Mouse (Mus musculus): Measurements from ENCODE around the gene Leap2.

Leap2 gene

DNA sequence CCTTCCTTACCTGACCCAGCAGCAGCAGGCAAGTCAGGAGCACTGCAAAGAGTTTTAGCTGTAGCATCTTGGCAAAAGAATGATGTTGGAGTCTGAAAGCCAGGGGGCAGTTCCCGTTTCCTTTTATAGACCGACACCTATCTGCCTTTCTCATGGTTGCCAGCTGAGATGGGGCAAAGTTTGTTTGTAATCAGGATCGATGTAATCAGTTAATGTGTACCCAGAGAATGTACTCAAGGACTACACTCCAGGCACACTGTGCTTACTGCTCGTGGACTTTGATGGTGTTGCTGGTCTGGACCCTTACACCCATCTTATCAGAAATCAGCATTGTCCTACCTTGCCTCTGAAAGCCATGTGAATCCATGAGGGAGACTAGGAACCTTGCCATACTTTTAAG is at the start of gene Leap2:
Gene Leap2 (minus strand): TSS at position 135 of the 400 bp plus-strand sequence.
- no peak for DNase-seq

DNA sequence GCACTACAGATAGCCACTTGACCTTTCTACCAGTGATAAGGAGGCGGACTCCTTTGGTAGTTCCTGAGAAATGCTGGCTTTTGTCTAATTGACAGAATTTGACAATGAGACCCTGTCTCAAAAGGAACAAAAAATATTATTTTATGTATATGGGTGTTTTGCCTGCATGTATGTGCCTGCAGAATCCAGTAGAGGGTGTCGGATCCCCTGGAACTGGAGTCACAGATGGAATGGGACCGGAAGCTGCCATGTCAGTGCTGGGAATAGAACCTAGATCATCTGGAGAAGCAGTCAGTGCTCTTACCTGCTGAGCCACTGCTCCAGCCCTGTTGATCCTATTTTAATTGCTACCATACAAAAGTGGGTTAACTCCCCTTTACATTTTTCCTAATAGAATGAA is 49.7 kb upstream of the Leap2 start:
- DNase-seq: no peak

DNA sequence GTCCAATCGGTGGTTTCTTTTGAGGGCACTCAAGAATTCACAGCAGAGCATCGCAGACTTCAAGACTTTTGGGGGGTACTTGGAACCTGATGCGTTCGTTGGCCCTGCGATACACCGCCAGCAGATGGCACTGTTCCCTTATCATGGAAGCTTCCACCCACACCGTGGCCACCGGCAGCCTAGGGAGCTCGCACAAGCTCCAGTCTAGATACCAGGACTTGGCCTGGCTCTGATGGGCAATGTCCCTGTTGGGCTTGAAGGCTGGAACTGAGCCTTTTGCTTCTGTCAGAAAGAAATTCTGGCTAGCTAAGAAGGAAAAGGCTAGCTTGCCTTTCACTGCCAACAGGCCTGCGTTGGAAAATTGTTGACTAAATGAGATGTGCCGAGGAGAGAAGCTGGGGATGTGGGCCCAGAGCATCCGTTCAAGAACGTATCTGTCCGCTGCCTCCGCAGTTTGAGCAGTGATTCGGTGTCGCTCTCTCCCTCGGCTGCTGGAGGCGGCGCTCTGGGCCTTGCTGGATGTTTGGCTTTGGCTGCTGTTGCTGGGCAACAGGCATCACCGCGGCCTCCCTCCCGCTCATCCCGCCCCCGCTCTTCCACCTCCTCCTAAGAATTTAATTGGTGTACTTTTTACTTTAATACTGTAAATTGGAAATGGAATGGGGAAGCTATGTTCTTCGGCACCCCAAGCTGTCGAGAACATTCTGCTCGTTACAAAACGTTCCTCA is 47.2 kb upstream of the Leap2 start, which contains the start of gene Gm9837:
Gene Gm9837 (minus strand): TSS at position 512 of the 728 bp plus-strand sequence.
- peak; percentile 97 for DNase-seq

DNA sequence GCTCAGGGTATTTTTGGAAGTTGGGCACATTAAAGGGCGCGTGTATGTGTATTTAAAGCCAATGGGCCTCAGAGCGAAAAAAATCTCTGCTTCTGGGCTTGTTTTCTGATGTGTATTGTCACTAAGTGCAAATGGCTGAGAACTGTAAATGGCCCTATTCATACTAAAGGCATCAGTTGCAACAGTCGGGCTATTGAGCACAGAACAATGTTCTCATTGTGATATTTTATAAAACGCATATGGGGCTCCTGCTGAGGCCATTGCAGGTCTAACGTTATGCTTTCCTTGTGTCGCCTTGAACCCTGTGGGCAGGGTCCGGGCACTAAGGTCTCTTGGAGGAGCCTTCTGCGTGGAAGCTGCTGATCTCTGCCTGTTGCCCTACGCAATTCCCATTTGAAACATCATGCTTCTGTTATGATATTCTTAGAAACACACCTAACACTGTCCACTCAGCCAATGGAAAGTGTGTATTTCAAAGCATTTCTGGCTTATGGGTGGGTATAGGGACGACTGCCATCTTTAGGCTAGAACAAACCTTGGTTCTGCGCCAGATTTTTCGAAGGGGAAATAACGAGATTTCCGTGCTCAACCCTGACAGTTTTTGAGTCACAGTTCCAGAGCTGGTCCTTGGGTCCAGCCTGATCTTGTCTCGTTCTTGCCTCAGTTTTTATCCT is 46.5 kb upstream of the Leap2 start:
- DNase-seq: peak; percentile 62

DNA sequence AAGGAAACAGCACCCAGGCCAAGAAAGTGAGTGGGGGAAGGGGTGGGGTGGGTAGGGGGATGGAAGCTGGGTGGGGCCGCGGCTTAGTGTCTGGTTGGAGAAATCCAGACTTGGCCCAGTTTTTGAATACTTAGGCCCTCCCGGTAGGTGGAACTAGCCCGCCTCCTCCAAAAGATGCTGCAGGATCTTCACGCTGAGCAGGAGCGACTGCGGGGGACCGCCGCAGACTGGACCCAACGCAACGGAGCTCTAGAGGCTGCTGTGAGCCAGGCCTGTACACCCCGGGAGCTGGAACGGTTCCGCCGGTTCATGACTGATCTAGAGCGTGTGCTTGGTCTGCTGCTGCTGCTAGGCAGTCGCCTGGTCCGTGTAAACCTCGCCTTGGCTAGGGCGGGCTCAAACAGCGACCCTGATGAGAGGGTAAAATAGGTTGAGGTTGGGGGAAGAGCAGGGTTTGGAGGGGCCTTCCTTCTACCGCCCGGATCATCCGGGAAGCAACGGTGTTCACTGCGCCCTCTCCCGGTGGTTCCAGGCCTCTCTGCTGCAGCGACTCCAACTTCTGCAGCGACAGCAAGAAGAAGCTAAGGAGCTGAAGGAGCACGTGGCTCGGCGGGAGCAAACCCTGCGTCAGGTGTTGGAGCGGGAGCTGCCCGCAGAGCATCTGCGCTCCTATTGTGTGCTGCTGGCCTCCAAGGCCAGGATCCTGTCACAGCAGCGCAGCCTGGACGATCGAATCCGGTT is 43.4 kb upstream of the Leap2 start:
- DNase-seq: peak; percentile 91

DNA sequence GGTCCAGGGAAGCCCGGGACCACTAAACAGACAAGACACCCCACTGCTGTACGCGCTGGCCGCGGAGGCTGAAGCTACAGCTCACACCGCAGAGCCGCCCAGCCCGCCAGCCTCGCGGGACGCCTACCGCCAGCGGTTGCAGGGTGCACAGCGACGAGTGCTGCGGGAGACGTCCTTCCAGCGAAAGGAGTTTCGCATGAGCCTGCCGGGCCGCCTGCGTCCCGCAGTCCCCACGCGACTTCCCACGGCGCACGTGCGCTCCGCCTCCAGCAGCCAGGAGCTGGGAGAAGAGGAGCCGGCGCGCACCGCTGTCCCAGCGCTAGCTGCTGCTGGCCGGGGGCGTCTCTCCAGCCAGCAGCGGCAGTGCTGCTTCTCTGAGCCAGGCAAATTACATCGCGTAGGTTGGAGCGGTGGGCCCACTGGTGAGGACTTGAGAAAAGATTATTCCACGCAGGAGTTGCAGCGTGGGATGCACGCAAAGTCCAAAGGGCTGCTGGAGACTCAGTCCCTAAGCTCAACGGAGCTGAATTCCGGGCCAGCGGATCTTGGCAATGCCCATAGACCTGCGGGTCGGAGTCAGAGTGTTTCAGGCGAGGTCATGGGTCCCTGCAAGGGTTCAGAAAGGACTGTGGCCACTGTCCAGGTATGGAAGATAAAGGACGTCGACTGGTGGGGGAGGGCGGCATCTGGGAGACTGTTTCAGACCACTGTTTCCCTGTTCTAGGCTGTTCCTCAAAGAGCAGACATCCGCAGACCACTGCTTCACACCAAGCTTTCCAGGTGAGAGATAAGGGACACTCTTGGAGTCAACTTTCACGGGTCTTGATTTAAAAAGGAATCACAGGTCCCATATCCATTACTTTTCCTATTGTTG is 40.8 kb upstream of the Leap2 start:
- peak; percentile 64 for DNase-seq

DNA sequence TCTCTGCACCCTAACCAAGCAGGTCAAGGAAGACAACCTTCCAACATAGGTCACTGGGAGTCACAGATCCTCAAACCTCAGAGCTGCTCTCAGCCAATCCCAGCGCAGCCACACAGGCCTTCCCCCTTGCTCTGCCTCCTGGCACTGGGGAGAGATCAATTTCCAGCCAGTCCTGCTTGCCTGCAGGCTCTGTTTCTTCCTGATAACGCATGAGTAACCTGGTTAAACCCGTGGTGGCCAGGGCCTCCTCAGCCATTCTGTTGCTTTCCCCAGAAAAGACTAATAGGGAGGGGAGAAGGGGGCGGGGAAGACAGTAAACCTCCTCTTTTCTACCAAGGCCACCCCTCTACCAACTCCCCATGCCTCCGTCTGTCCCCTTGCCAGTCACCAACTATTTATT is 38.8 kb upstream of the Leap2 start:
- no peak for DNase-seq

DNA sequence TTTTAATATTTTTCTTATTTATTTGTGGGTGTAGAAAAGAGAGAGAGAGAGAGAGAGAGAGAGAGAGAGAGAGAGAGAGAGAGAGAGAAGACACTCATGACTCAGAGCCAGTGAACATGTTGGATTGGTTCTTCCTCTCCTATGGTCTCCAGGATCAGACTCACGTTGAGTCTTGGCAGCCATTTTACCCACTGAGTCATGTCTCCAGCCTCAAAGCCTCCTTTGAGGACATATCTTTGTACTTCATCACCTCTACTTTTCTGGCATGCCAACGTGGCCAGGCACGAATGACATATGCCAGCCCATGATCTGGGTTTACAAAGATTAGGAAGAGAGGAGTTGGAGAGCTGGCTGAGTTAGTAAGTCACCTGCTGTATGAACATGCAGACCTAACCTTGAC is 37.2 kb upstream of the Leap2 start:
- no peak for DNase-seq

DNA sequence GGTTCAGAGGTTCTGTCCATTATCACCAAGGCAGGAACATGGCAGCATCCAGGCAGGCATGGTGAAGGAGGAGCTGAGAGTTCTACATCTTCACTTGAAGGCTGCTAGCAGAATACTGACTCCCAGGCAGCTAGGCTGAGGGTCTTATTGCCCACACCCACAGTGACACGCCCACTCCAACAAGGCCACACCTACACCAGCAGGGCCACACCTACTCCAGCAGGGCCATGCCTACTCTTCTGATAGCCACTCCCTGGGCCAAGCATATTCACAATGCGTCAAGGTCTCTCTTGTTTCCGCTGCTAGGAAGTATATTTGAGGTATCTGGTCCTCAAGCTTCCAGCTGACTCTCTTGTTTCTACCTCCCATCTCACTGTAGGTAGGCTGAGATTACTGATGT is 36.0 kb upstream of the Leap2 start:
- DNase-seq: no peak

DNA sequence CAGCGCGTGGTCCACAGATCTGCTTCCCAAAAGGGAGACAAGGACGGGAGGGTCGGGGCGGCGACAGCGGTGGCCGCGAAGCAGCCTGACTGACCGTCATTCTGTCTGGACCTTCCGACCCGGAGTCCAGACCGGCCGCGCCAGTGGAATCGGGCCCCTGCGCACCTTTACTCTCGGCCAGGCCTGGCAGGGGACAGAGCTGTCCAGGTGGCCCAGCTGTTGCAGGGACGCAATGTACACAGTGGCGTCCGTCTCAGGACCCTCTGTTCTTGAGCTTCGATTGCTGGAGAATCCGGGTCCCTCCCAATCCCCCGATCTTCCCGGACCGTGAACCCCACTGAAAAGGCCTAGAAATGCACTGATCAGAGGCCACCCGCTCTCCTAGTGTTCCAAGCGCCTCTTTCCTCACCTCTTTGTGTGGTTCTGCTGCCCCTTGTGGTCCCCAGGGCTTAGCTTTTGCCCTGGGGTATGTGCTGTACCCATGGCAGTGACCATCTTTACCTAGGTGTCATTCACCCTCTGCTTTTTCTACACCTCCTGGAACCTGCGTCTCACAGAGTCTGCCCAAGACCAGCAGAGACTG is 34.5 kb upstream of the Leap2 start:
- no peak for DNase-seq

DNA sequence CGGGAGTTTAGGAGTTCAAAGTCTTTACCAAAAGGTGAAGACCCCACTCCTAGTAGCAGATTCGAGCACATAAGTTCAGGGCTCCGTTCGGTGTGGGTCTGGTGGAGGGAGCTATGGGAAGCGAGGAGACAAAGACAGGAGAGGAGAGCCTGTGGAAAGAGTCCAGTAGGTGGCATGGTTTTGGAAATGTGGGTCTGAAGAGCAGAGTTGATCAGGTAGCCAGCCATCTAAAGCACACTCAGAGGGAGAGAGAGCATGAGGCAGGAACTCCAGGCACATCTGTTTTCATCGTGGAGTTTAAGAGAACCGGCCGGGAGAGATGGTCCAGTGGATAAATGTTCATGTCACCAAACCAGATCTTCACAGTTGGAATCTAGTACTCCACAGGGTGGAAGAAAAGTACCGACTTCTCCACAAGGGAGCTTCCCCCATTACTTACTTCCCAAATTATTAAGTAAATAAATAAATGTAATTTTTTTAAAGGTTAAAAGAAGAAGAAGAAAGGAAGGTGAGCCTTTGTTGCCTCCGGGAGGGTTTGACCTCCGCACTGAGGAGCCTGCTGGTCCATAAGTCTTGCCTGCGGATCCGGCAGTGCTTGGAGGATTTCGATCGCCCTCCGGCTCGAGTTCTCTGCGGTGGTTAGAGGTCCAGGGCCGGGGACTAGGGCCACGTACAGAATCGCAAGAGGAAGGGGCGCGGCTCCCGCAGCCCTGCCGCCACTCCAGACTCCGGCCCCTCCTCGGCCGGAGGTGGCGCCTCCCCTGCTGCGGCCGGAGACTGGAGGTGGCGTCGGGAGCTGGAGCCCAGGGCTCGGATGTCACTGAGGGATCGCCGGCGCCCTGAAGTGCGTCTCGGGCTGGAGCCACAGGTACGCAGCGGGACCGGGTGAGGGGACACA is 33.8 kb upstream of the Leap2 start, which contains the start of the genes Gm10447 and Shroom1:
Gene Gm10447 (minus strand): TSS at position 637 of the 898 bp plus-strand sequence.
Gene Shroom1 (plus strand): TSS at position 732 of the 898 bp plus-strand sequence.
- no peak for DNase-seq

DNA sequence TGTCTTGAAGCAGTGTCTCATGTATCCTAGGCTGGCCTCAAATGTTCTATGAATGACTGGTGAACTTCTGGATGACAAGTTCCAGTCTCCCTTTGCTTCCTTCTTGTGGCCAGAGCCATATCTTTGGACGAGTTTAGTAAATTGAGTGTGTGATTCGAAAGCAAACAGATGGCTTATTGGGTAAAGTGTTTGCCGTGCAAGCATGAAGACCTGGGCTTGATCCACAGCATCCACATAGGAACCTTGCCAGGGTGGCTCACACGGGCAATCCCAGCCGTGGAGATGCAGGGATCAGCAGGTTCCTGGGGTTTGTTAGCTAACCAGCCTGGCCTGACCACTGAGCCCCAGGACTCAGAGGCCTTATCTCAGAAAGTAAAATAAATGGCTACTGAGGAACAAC is 30.1 kb upstream of the Leap2 start:
- DNase-seq: no peak

DNA sequence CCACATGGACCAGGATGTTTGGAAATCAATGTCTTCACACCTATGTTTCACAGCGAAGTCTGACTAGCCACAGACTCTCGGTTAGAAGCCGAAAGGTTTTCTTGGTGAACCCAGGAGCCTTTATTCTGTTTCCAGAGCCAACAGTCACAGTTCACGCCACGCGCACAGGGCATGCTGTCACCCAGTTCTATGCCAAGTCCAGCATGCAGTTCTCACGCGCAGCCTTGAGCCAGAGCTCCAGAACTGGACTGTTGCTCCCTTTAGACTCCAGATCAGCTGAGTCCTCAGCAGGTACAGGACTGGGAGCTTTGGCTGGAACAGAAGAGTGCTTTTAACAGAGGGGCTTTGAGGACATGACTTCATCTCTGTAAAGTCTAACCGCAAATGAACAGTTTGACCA is 29.4 kb upstream of the Leap2 start:
- DNase-seq: no peak

DNA sequence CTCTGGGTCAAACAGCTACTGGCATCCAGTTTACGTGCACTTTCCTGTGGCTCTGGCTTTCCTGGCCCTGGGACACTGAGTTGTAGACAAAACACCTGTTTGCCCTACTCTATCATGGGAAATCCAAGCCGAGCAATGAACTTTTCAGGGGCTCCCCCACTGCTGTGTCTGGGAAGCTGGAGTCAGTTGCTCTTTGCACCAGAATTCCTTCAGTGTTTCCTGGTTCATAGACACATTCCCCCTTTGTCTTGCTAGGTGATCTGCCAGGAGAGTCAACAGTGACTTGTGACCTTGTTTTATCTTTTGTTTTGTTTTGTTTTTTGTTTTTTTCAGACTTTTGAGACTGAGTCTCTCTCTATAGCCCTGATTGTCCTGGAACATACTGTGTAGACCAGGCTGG is 28.4 kb upstream of the Leap2 start:
- no peak for DNase-seq

DNA sequence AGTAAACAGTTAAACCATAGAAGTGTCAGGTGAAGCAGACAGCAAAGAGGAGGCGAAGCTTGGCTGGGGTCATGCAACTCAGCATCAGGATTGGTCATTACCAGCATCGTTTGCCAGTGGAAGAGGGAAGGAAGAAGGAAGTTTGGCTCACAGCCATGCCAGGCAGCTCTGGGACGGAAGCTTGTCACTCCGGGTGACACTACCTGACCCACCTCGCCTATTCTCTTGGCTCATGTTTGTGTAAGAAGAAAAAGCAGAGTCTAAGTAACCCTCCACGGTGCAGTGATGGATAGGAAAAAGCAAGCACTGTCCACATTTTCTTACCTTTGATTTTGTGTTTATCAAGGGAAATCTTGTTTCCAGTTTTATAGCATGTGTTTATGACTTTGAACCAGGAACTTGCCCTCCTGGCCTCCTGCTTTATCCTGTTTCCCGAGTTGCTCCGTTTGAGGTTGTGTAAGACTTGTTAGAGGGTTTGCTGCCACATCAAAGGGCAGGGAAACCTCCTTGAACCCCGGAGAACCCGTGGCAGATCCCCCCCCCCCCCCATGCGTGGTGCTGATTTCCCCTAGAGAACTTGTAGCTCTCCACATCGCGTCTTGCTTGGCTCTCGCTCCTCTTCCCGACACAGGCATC is 27.2 kb upstream of the Leap2 start:
- no peak for DNase-seq

DNA sequence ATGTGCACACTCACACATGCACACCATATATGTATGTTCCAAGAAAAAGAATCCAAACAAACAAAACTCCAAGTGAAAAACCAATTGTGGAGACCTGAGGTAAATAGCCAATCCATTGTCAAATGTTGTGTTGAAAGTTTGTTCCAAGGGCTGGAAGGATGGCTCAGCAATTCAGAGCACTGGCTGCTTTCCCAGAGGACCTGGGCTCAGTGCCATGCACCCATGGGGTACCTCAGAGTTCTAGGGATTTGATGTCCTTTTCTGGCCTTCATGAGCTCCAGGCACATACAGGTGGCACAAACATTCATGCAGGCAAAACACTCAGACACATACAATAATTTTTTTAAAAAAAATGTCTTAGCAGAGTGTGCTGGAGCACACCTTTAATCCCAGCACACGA is 25.6 kb upstream of the Leap2 start:
- no peak for DNase-seq

DNA sequence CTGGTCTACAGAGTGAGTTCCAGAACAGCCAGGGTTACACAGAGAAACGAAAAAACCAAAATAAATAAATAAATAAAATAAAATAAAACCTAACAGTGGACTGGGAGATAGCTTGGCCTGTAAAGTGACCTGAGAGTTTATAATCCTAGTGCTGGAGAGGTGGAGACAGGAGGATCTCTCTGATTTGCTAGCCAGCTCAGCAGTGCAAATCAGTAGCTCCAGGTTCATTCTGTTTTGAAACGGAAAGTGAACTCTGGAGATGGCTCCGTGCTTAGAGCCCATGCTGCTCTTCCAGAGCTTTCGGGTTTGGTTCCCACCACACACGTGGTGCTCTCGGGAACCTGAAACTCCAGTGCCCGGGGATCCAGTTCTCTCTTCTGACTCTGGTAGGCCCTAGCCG is 25.0 kb upstream of the Leap2 start:
- no peak for DNase-seq

DNA sequence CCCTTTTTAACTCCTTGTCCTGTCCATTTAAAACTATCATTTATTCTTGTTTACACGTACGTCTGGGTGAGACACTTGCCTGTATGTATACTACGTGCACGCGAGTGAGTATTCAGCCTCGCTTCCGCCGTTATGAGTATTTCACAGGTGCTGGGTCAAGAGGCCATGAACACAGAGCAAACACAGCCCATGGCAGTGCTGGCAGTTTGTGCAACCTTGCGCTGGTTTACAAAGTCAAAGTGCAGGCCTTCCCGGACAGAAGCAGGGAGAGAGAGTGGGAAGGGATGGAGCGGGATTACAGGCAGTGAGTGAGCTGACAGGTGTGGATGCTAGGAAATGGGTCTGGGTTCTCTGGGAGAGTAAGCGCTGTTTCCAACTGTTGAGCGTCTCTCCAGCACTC is 23.2 kb upstream of the Leap2 start:
- DNase-seq: no peak

DNA sequence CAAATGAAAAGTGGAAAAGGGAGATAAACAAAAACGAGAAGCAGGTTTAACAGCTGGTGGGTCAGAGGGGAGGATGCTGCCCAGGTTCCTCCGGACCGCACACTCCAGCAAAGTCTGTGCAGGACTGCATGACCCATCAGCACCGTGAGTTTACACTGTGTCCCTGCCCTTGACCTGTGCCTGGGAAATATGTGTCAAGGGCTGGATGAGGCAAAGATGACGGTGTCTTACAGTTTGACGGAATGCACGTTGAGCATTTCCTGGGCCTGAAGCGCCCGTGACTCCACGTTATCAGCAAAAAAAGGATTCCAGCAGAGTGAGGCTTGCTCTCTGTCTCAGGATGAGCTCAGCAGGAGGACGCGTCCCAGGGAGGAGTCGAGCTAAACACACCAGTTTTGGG is 22.6 kb upstream of the Leap2 start:
- DNase-seq: no peak

DNA sequence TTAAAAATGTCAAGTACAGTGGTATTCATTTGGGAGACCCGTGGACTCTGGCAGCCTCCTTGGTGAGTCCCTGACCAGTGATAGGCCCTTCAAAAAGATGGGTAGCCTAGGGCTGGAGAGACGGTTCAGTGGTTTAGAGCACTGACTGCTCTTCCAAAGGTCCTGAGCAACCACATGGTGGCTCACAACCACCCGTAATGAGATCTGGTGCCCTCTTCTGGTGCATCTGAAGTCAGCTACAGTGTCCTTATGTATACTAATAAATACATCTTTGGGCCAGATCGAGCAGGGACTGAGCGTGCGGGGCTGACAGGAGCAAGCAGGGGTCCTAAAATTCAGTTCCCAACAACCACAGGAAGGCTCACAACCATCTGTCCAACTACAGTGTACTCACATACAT is 20.9 kb upstream of the Leap2 start:
- no peak for DNase-seq

DNA sequence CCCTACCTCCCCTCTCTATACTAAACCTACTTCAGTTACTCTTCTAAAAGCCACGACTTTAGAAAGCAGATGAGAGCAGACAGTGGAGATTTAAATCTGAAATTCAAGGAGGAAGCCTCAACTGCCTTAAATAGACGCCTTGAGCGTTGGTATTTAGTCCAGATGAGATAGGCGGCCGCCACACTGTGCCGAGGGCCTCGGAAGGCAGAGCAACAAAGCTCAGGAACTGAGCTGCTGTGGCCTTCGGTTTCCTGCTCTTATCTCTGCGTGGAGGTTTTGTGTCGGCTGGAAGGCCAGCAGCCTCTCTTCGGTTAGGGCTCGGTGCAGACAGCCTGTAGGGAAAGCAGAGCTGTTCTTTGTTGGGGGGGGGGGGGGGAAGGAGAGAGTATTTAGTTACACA is 19.0 kb upstream of the Leap2 start:
- no peak for DNase-seq
